Mouse (Mus musculus) right cerebral cortex, postnatal 10 days (tissue): ENCODE data around the gene Susd3.

Experiments used
- DNase-seq, 2 experiments: peaks; one replicate each; pipeline ENCODE4 v3.0.0; 2021; ENCODE audit warnings: low spot score in 2 of 2

Gene Susd3

GRCm38 (mm10) chr13:49248467-49248862 lies at the start of gene Susd3:
TSS of gene Susd3 (minus strand) at chr13:49248706.
- DNase-seq = no peak

GRCm38 (mm10) chr13:49296270-49296669 lies 47.8 kb upstream of the Susd3 start:
- no peak for DNase-seq

GRCm38 (mm10) chr13:49294108-49294507 lies 45.6 kb upstream of the Susd3 start:
- no peak for DNase-seq

GRCm38 (mm10) chr13:49291949-49292348 lies 43.4 kb upstream of the Susd3 start:
- no peak for DNase-seq

- peak in 1 of 2 experiments; percentile 32 for DNase-seq
Measured at GRCm38 (mm10) chr13:49291398-49291797, 42.9 kb upstream of the Susd3 start.

GRCm38 (mm10) chr13:49287224-49287623 lies 38.7 kb upstream of the Susd3 start:
- no peak for DNase-seq

- DNase-seq = no peak
Measured at GRCm38 (mm10) chr13:49286750-49287149, 38.2 kb upstream of the Susd3 start.

GRCm38 (mm10) chr13:49283686-49284085 lies 35.2 kb upstream of the Susd3 start:
- DNase-seq = no peak

- DNase-seq = no peak
Measured at GRCm38 (mm10) chr13:49282168-49282567, 33.7 kb upstream of the Susd3 start.

GRCm38 (mm10) chr13:49271831-49272765 lies 23.6 kb upstream of the Susd3 start:
- DNase-seq = no peak

GRCm38 (mm10) chr13:49270500-49270899 lies 22.0 kb upstream of the Susd3 start:
- DNase-seq = no peak

- DNase-seq = no peak
Measured at GRCm38 (mm10) chr13:49267645-49268044, 19.1 kb upstream of the Susd3 start.

GRCm38 (mm10) chr13:49260036-49260722 lies 11.7 kb upstream of the Susd3 start:
- no peak for DNase-seq

- DNase-seq = no peak
Measured at GRCm38 (mm10) chr13:49257819-49258313, 9.4 kb upstream of the Susd3 start.

- DNase-seq = peak; percentile 59 to 60
Measured at GRCm38 (mm10) chr13:49252746-49253145, 4.2 kb upstream of the Susd3 start.

- no peak for DNase-seq
Measured at GRCm38 (mm10) chr13:49252113-49252512, 3.6 kb upstream of the Susd3 start.

- DNase-seq = no peak
Measured at GRCm38 (mm10) chr13:49250716-49251517, 2.4 kb upstream of the Susd3 start.

- DNase-seq = no peak
Measured at GRCm38 (mm10) chr13:49249634-49250033, 1.1 kb upstream of the Susd3 start.

- no peak for DNase-seq
Measured at GRCm38 (mm10) chr13:49248923-49249322, 417 bp upstream of the Susd3 start.

GRCm38 (mm10) chr13:49247740-49248466 lies 603 bp downstream of the Susd3 start:
- peak in 1 of 2 experiments; percentile 37 for DNase-seq

GRCm38 (mm10) chr13:49247232-49247739 lies 1.2 kb downstream of the Susd3 start:
- no peak for DNase-seq
